27 mouse cellular contexts compared by ENCODE assay signal in genomic region chr1:161792687-161792969, GRCm38 (mm10). TPM values are rescaled to one million over a fixed set of nuclear protein-coding genes. Genes with fewer than 3 reads are reported as not detected.
DNase-seq lines count a peak whose midpoint lies in the region; ATAC-seq and TF ChIP-seq lines count a peak whose summit lies in the region.
"Had no signal": no experiment of that assay in that cellular context is flagged by ENCODE, and none has a peak within 500 bp of the region (broad histone marks: within the 10 kb centered on the region; RNA-seq: fewer than 3 reads in every experiment).

No protein-coding gene starts in this region.

- H3K27me3 ChIP-seq in G1E (ENCODE audit: insufficient read depth, low read length), result no peaks in the 10 kb centered on the region
- H3K27me3 ChIP-seq in liver, embryonic 11.5 days (replicated peaks; ENCODE audit: control insufficient read depth, insufficient read depth, low read length), result no peaks in the 10 kb centered on the region
- H3K27me3 ChIP-seq in liver, postnatal 0 days (ENCODE audit: insufficient read depth, low read length), result no peaks in the 10 kb centered on the region
- H3K27me3 ChIP-seq in hindbrain, embryonic 11.5 days (ENCODE audit: control insufficient read depth, insufficient read depth, low read length), result no peaks in the 10 kb centered on the region
- H3K27me3 ChIP-seq in midbrain, embryonic 10.5 days (ENCODE audit: low read depth, poor library complexity, severe bottlenecking), result no peaks in the 10 kb centered on the region
- H3K27me3 ChIP-seq: forebrain, embryonic 12.5 days; lung, embryonic 15.5 days had no signal

- H3K36me3 ChIP-seq in G1E (replicated peaks), result no peaks in the 10 kb centered on the region
- no peaks in the 10 kb centered on the region for H3K36me3 ChIP-seq in liver, embryonic 11.5 days (ENCODE audit: control insufficient read depth, insufficient read depth, low read length)
- H3K36me3 ChIP-seq in liver, postnatal 0 days (replicated peaks; ENCODE audit: insufficient read depth, low read length), result no peaks in the 10 kb centered on the region
- no peaks in the 10 kb centered on the region for H3K36me3 ChIP-seq in hindbrain, embryonic 11.5 days (ENCODE audit: control insufficient read depth, insufficient read depth, low read length)
- no peaks in the 10 kb centered on the region for H3K36me3 ChIP-seq in midbrain, embryonic 10.5 days
- H3K36me3 ChIP-seq: embryonic facial prominence, embryonic 10.5 days; forebrain, embryonic 12.5 days; heart, embryonic 10.5 days; lung, embryonic 15.5 days had no signal

- no peak overlapping the region for H3K9ac ChIP-seq in liver, embryonic 11.5 days (ENCODE audit: low read depth, low read length)
- H3K9ac ChIP-seq in liver, postnatal 0 days (replicated peaks), result no peak overlapping the region
- H3K9ac ChIP-seq in hindbrain, embryonic 11.5 days (ENCODE audit: low read depth, low read length), result no peak overlapping the region
- H3K9ac ChIP-seq: forebrain, embryonic 12.5 days; lung, embryonic 15.5 days had no signal

- H3K4me2 ChIP-seq in liver, embryonic 11.5 days, result peak overlapping the region; percentile 54
- H3K4me2 ChIP-seq in liver, postnatal 0 days (ENCODE audit: low read depth, low read length), result peak overlapping the region; percentile 54
- H3K4me2 ChIP-seq in hindbrain, embryonic 11.5 days (replicated peaks; ENCODE audit: low read depth, low read length), result no peak overlapping the region
- H3K4me2 ChIP-seq: forebrain, embryonic 12.5 days; lung, embryonic 15.5 days; midbrain, embryonic 11.5 days had no signal

- H3K4me1 ChIP-seq in G1E (ENCODE audit: insufficient read depth, low read depth, low read length), result peaks cover 67% of the 10 kb centered on the region
- H3K4me1 ChIP-seq in liver, embryonic 11.5 days (replicated peaks; ENCODE audit: control insufficient read depth, insufficient read depth, low read length), result peaks cover 13% of the 10 kb centered on the region
- H3K4me1 ChIP-seq in liver, postnatal 0 days (ENCODE audit: insufficient read depth), result peaks cover 20% of the 10 kb centered on the region
- no peaks in the 10 kb centered on the region for H3K4me1 ChIP-seq in hindbrain, embryonic 11.5 days (replicated peaks; ENCODE audit: control insufficient read depth, insufficient read depth, low read length)
- no peaks in the 10 kb centered on the region for H3K4me1 ChIP-seq in midbrain, embryonic 10.5 days
- H3K4me1 ChIP-seq: embryonic facial prominence, embryonic 10.5 days; forebrain, embryonic 12.5 days; lung, embryonic 15.5 days had no signal

- no peak for TF ChIP-seq CTCF in G1E (IDR thresholded peaks at IDR 0.05; ENCODE audit: low read depth, low read length)
- TF ChIP-seq CTCF in liver, postnatal 0 days (IDR thresholded peaks at IDR 0.05; ENCODE audit: low read depth), result no peak

- ATAC-seq in G1E (ENCODE audit: extremely low read depth, insufficient number of reproducible peaks, low FRiP score, poor library complexity, severe bottlenecking), result no peak
- peak; percentile 86 for ATAC-seq in liver, embryonic 11.5 days (replicated peaks; ENCODE audit: low FRiP score)
- ATAC-seq in liver, postnatal 0 days, result peak; percentile 88
- no peak for ATAC-seq in hindbrain, embryonic 11.5 days (ENCODE audit: low FRiP score)
- ATAC-seq: activated CD4-positive, CD25-positive, alpha-beta regulatory T cell, adult 4 months; hindbrain, postnatal 0 days had no signal

- WGBS in liver, embryonic 11.5 days, result 55% methylated on average over 4 of the region's 4 CpGs
- 57% methylated on average over 4 of the region's 4 CpGs for WGBS in liver, postnatal 0 days (ENCODE audit: insufficient replicate concordance)
- WGBS in hindbrain, embryonic 11.5 days, result 90% methylated on average over 4 of the region's 4 CpGs
- WGBS in midbrain, embryonic 10.5 days, result 88% methylated on average over 4 of the region's 4 CpGs

- peak; percentile 79 for TF ChIP-seq EP300 in liver, postnatal 0 days (IDR thresholded peaks at IDR 0.05; ENCODE audit: low read depth)

- no peak for DNase-seq in G1E (ENCODE audit: low spot score)
- DNase-seq in c-Kit-positive CD71-positive TER-119-negative erythroid progenitor cells, embryonic 14.5 days (ENCODE audit: low read depth), result peak; percentile 51
- DNase-seq in liver, embryonic 11.5 days (ENCODE audit: low spot score), result no peak
- DNase-seq in liver, postnatal 0 days, result no peak
- no peak for DNase-seq in hindbrain, embryonic 11.5 days (ENCODE audit: low spot score)
- DNase-seq in heart, adult 18-20 months, result no peak
- DNase-seq in midbrain, embryonic 10.5 days (ENCODE audit: low spot score), result no peak
- DNase-seq: adrenal gland, adult 8-10 months; cerebellum, adult 9-11 months; kidney, adult 11 months; layer of hippocampus, adult 9-11 months; lung, postnatal 4 days; right cerebral cortex, adult 18-20 months; right cerebral cortex, postnatal 4 days; thymus, adult 2 months had no signal

- H3K9me3 ChIP-seq in G1E (replicated peaks), result no peaks in the 10 kb centered on the region
- H3K9me3 ChIP-seq in liver, embryonic 11.5 days (ENCODE audit: control insufficient read depth, low read length), result no peaks in the 10 kb centered on the region
- H3K9me3 ChIP-seq in liver, postnatal 0 days (ENCODE audit: low read length), result no peaks in the 10 kb centered on the region
- no peaks in the 10 kb centered on the region for H3K9me3 ChIP-seq in hindbrain, embryonic 11.5 days (ENCODE audit: control insufficient read depth, low read length)
- no peaks in the 10 kb centered on the region for H3K9me3 ChIP-seq in midbrain, embryonic 10.5 days (replicated peaks)
- H3K9me3 ChIP-seq: embryonic facial prominence, embryonic 10.5 days; forebrain, embryonic 12.5 days; heart, embryonic 10.5 days; lung, embryonic 15.5 days had no signal

- H3K27ac ChIP-seq in liver, embryonic 11.5 days (ENCODE audit: low read depth, low read length), result peak overlapping the region; percentile 78
- peak overlapping the region; percentile 62 for H3K27ac ChIP-seq in liver, postnatal 0 days (ENCODE audit: low read depth)
- no peak overlapping the region for H3K27ac ChIP-seq in hindbrain, embryonic 11.5 days (ENCODE audit: low read depth, low read length)
- no peak overlapping the region for H3K27ac ChIP-seq in midbrain, embryonic 10.5 days (replicated peaks)
- H3K27ac ChIP-seq: embryonic facial prominence, embryonic 10.5 days; forebrain, embryonic 12.5 days; heart, embryonic 10.5 days; hindbrain, postnatal 0 days; kidney, postnatal 0 days; lung, embryonic 15.5 days had no signal

- peak overlapping the region; percentile 10; the same call in 1 of the 2 replicates for H3K4me3 ChIP-seq in G1E (ENCODE audit: low read depth, low read length)
- no peak overlapping the region for H3K4me3 ChIP-seq in liver, embryonic 11.5 days (ENCODE audit: low read depth, low read length)
- H3K4me3 ChIP-seq in liver, postnatal 0 days (ENCODE audit: low read depth, low read length), result no peak overlapping the region
- H3K4me3 ChIP-seq in hindbrain, embryonic 11.5 days (ENCODE audit: low read depth, low read length), result no peak overlapping the region
- no peak overlapping the region for H3K4me3 ChIP-seq in midbrain, embryonic 10.5 days
- H3K4me3 ChIP-seq: embryonic facial prominence, embryonic 10.5 days; forebrain, embryonic 12.5 days; heart, embryonic 10.5 days; lung, embryonic 15.5 days had no signal

RNA-seq across cellular contexts. Expression of gene Fasl, which starts 4.3 kb away (rescaled TPM):
- total RNA-seq in G1E (2014; fragmentation: Nextera tagmentation) (not detected in 2 replicates), G1E (2017) (0.05 and 0.17 TPM in 2 replicates)
- not detected in 2 replicates for polyA plus RNA-seq in G1E (2012)
- polyA plus RNA-seq in liver, embryonic 11.5 days (2014; fragmentation: Nextera tagmentation; extraction: Ambion mirVana), result not detected in 2 replicates
- polyA plus RNA-seq in liver, postnatal 0 days (2015; fragmentation: Nextera tagmentation; extraction: Ambion mirVana), result 0.08 and 0.19 TPM in 2 replicates
- not detected in 2 replicates for polyA plus RNA-seq in hindbrain, embryonic 11.5 days (2014; fragmentation: Nextera tagmentation; extraction: Ambion mirVana)
- under 1 TPM in 1 of 2 experiments, not detected in 1; 0.15 TPM for total RNA-seq in heart, adult 18-20 months (2021)
- 0.26 TPM in 1 of 2 replicates, not detected in the other for polyA plus RNA-seq in midbrain, embryonic 10.5 days (2016; fragmentation: Nextera tagmentation; extraction: Ambion mirVana)
- total RNA-seq: gastrocnemius, adult 18-20 months; gastrocnemius, postnatal 4 days; left cerebral cortex, postnatal 36 days had no signal
- polyA plus RNA-seq: embryonic facial prominence, embryonic 10.5 days; forebrain, embryonic 12.5 days; heart, embryonic 10.5 days; kidney, postnatal 0 days; stomach, embryonic 14.5 days had no signal

Comparison
In these comparisons a context has a peak if more than half of its experiments do, and no peak if none do; other contexts are left out.
1. ATAC-seq: peak in liver, embryonic 11.5 days (single experiment) and liver, postnatal 0 days (single experiment); none in G1E (single experiment) and hindbrain, embryonic 11.5 days (single experiment).
2. H3K27ac ChIP-seq: peak in liver, embryonic 11.5 days (single experiment) and liver, postnatal 0 days (single experiment); none in hindbrain, embryonic 11.5 days (single experiment) and midbrain, embryonic 10.5 days (single experiment).